Comparison of ENCODE assay signal across 9 mouse cellular contexts in the genomic region with DNA sequence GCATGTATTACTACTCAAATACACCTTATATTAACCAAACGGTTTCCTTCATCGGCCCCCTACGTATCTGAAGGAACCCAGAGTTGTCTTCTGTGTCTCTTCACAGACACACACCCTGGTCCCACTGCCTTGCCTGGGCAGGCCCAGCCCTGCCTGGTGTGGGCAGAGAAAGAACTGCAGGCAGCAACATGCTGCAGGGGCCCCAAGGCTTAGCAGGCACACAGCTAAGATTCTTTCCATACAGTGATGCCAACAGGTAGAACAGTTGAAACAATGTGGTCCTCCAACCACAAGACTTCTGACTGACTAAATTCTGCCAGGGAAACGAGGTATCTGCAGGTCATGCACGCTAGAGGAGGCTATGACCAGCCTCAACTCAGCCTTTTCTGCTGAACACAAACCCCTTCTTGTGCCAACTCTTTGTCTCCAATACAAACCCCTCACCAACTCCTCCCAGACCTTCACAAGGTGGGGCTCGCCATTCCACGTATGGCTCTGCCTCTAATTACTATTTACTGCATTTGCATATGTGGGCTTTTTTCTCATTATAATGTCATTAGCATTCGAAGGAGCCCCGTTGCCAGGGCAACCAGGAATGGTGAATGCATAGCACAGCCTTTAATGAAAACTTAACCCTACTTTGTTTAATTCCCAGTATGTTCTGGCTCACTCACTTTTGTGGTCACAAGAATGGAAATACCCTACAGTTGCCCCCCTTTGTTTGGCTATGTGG. TPM values are rescaled to one million over a fixed set of nuclear protein-coding genes. Genes with fewer than 3 reads are reported as not detected.
A peak's percentile ranks its signal among the peaks of the same experiment; 100 is the strongest.
DNase-seq lines count a peak whose midpoint lies in the region; ATAC-seq and TF ChIP-seq lines count a peak whose summit lies in the region.
"Had no signal": no experiment of that assay in that cellular context is flagged by ENCODE, and none has a peak within 500 bp of the region (broad histone marks: within the 10 kb centered on the region; RNA-seq: fewer than 3 reads in every experiment).

No protein-coding gene starts in this region.

- no peak overlapping the region; the same call in 1 of the 2 replicates for H3K9ac ChIP-seq in neural tube, embryonic 11.5 days (ENCODE audit: low read length)
- no peak overlapping the region for H3K9ac ChIP-seq in stomach, postnatal 0 days (ENCODE audit: low read length)
- H3K9ac ChIP-seq in liver, embryonic 12.5 days = no peak overlapping the region
- no peak overlapping the region for H3K9ac ChIP-seq in liver, postnatal 0 days (replicated peaks)

- H3K36me3 ChIP-seq in neural tube, embryonic 11.5 days (ENCODE audit: control insufficient read depth, insufficient read depth, low read length) = no peaks in the 10 kb centered on the region
- H3K36me3 ChIP-seq in forebrain, embryonic 10.5 days (replicated peaks) = no peaks in the 10 kb centered on the region
- no peaks in the 10 kb centered on the region for H3K36me3 ChIP-seq in stomach, postnatal 0 days (ENCODE audit: control insufficient read depth, insufficient read depth, low read length)
- no peaks in the 10 kb centered on the region for H3K36me3 ChIP-seq in liver, embryonic 12.5 days
- H3K36me3 ChIP-seq in liver, postnatal 0 days (replicated peaks; ENCODE audit: insufficient read depth, low read length) = no peaks in the 10 kb centered on the region

- H3K4me1 ChIP-seq in neural tube, embryonic 11.5 days (ENCODE audit: control insufficient read depth, insufficient read depth, low read length) = peaks cover 6% of the 10 kb centered on the region; the same call in 1 of the 2 replicates
- peaks cover 29% of the 10 kb centered on the region for H3K4me1 ChIP-seq in forebrain, embryonic 10.5 days
- no peaks in the 10 kb centered on the region for H3K4me1 ChIP-seq in stomach, postnatal 0 days (replicated peaks; ENCODE audit: control insufficient read depth, insufficient read depth)
- H3K4me1 ChIP-seq in liver, embryonic 12.5 days = 0 out of 2 replicates have a peak, but pooled peaks cover 8% of the 10 kb centered on the region
- no peaks in the 10 kb centered on the region for H3K4me1 ChIP-seq in liver, postnatal 0 days (ENCODE audit: insufficient read depth)

- no peak overlapping the region for H3K4me2 ChIP-seq in neural tube, embryonic 11.5 days (ENCODE audit: low read depth)
- H3K4me2 ChIP-seq in stomach, postnatal 0 days (replicated peaks; ENCODE audit: low read depth) = no peak overlapping the region
- H3K4me2 ChIP-seq in liver, embryonic 12.5 days = no peak overlapping the region
- no peak overlapping the region for H3K4me2 ChIP-seq in liver, postnatal 0 days (ENCODE audit: low read depth, low read length)

- peak; percentile 74 for ATAC-seq in neural tube, embryonic 11.5 days (ENCODE audit: insufficient read depth, low FRiP score, low TSS enrichment)
- peak; percentile 49; the same call in 1 of the 2 replicates for ATAC-seq in megakaryocyte progenitor cell, adult 5-6 weeks (replicated peaks; ENCODE audit: poor library complexity)
- ATAC-seq in stomach, postnatal 0 days (ENCODE audit: low FRiP score, low TSS enrichment) = peak; percentile 60; the same call in 1 of the 2 replicates
- no peak for ATAC-seq in liver, embryonic 12.5 days
- ATAC-seq in liver, postnatal 0 days = no peak

- peak; percentile 43 for TF ChIP-seq CTCF in stomach, postnatal 0 days (IDR thresholded peaks at IDR 0.05; ENCODE audit: low read depth)
- no peak for TF ChIP-seq CTCF in liver, postnatal 0 days (IDR thresholded peaks at IDR 0.05; ENCODE audit: low read depth)

- no peak overlapping the region for H3K4me3 ChIP-seq in neural tube, embryonic 11.5 days (ENCODE audit: low read depth, low read length)
- H3K4me3 ChIP-seq in forebrain, embryonic 10.5 days = peak overlapping the region; percentile 23; the same call in 1 of the 2 replicates
- H3K4me3 ChIP-seq in stomach, postnatal 0 days (ENCODE audit: low read depth, low read length) = no peak overlapping the region
- H3K4me3 ChIP-seq in liver, embryonic 12.5 days = no peak overlapping the region
- no peak overlapping the region for H3K4me3 ChIP-seq in liver, postnatal 0 days (ENCODE audit: low read depth, low read length)
- H3K4me3 ChIP-seq: megakaryocyte, embryonic 14.5 days had no signal

- no peak overlapping the region for H3K27ac ChIP-seq in neural tube, embryonic 11.5 days (ENCODE audit: low read depth, low read length)
- peak overlapping the region; percentile 90 for H3K27ac ChIP-seq in forebrain, embryonic 10.5 days
- H3K27ac ChIP-seq in stomach, postnatal 0 days (replicated peaks) = 0 out of 2 replicates have a peak overlapping the region, but pooled peaks have one; percentile 40
- H3K27ac ChIP-seq in liver, embryonic 12.5 days = no peak overlapping the region
- H3K27ac ChIP-seq in liver, postnatal 0 days (ENCODE audit: low read depth) = no peak overlapping the region

- H3K27me3 ChIP-seq in neural tube, embryonic 11.5 days (ENCODE audit: control insufficient read depth, insufficient read depth, low read length) = no peaks in the 10 kb centered on the region
- no peaks in the 10 kb centered on the region for H3K27me3 ChIP-seq in forebrain, embryonic 10.5 days (ENCODE audit: poor library complexity, severe bottlenecking)
- H3K27me3 ChIP-seq in stomach, postnatal 0 days (ENCODE audit: control insufficient read depth, insufficient read depth, low read length) = no peaks in the 10 kb centered on the region
- H3K27me3 ChIP-seq in liver, embryonic 12.5 days (replicated peaks) = no peaks in the 10 kb centered on the region
- no peaks in the 10 kb centered on the region for H3K27me3 ChIP-seq in liver, postnatal 0 days (ENCODE audit: insufficient read depth, low read length)

- no peak for TF ChIP-seq EP300 in stomach, postnatal 0 days (optimal IDR thresholded peaks at IDR 0.05)
- TF ChIP-seq EP300 in liver, postnatal 0 days (IDR thresholded peaks at IDR 0.05; ENCODE audit: low read depth) = no peak

- H3K9me3 ChIP-seq in neural tube, embryonic 11.5 days (ENCODE audit: control insufficient read depth, low read length) = no peaks in the 10 kb centered on the region
- no peaks in the 10 kb centered on the region for H3K9me3 ChIP-seq in forebrain, embryonic 10.5 days
- H3K9me3 ChIP-seq in stomach, postnatal 0 days (ENCODE audit: control insufficient read depth, low read length) = no peaks in the 10 kb centered on the region
- H3K9me3 ChIP-seq in liver, embryonic 12.5 days (replicated peaks) = no peaks in the 10 kb centered on the region
- no peaks in the 10 kb centered on the region for H3K9me3 ChIP-seq in liver, postnatal 0 days (ENCODE audit: low read length)
- H3K9me3 ChIP-seq: megakaryocyte, embryonic 14.5 days had no signal

- DNase-seq in neural tube, embryonic 11.5 days (ENCODE audit: low spot score) = peak; percentile 48
- no peak for DNase-seq in neural tube, embryonic 10.5 days (ENCODE audit: extremely low spot score, low spot score)
- DNase-seq in forebrain, embryonic 10.5 days (ENCODE audit: extremely low spot score, low spot score) = peak; percentile 74
- no peak for DNase-seq in stomach, postnatal 0 days (ENCODE audit: low spot score)
- DNase-seq in liver, postnatal 0 days = no peak
- DNase-seq: adrenal gland, postnatal 14 days had no signal

- WGBS in neural tube, embryonic 11.5 days = 46% methylated on average over 9 of the region's 9 CpGs
- 39% methylated on average over 9 of the region's 9 CpGs for WGBS in forebrain, embryonic 10.5 days
- WGBS in stomach, postnatal 0 days = 59% methylated on average over 9 of the region's 9 CpGs
- WGBS in liver, embryonic 12.5 days (ENCODE audit: insufficient replicate concordance) = 64% methylated on average over 9 of the region's 9 CpGs
- 68% methylated on average over 9 of the region's 9 CpGs for WGBS in liver, postnatal 0 days (ENCODE audit: insufficient replicate concordance)

RNA-seq across cellular contexts. Expression of a gene that starts 45.2 kb away (rescaled TPM):
- polyA plus RNA-seq in neural tube, embryonic 11.5 days (2014; fragmentation: Nextera tagmentation; extraction: Ambion mirVana) = 14.0 and 16.2 TPM in 2 replicates
- 8.1 and 8.5 TPM in 2 replicates for polyA plus RNA-seq in forebrain, embryonic 10.5 days (2016; fragmentation: Nextera tagmentation; extraction: Ambion mirVana)
- total RNA-seq in megakaryocyte progenitor cell, adult 5-6 weeks (2015) = 18.3 and 19.6 TPM in 2 replicates
- 13.3 and 14.4 TPM in 2 replicates for total RNA-seq in megakaryocyte progenitor cell, adult 5-6 weeks (2017)
- 14.4 and 16.2 TPM in 2 replicates for polyA plus RNA-seq in stomach, postnatal 0 days (2015; fragmentation: Nextera tagmentation; extraction: Ambion mirVana)
- polyA plus RNA-seq in liver, embryonic 12.5 days (2016; fragmentation: Nextera tagmentation; extraction: Ambion mirVana) = 4.7 TPM in 2 replicates
- polyA plus RNA-seq in liver, postnatal 0 days (2015; fragmentation: Nextera tagmentation; extraction: Ambion mirVana) = 4.8 and 5.5 TPM in 2 replicates

Comparison
In these comparisons a context has a peak if more than half of its experiments do, and no peak if none do; other contexts are left out.
1. DNase-seq: peak in neural tube, embryonic 11.5 days (single experiment) and forebrain, embryonic 10.5 days (single experiment); none in neural tube, embryonic 10.5 days (single experiment), stomach, postnatal 0 days (single experiment) and liver, postnatal 0 days (single experiment).
2. ATAC-seq: peak in neural tube, embryonic 11.5 days (single experiment), megakaryocyte progenitor cell, adult 5-6 weeks (single experiment) and stomach, postnatal 0 days (single experiment); none in liver, embryonic 12.5 days (single experiment) and liver, postnatal 0 days (single experiment).
3. H3K27ac ChIP-seq: peak in forebrain, embryonic 10.5 days (single experiment) and stomach, postnatal 0 days (single experiment); none in neural tube, embryonic 11.5 days (single experiment), liver, embryonic 12.5 days (single experiment) and liver, postnatal 0 days (single experiment).